Mouse (Mus musculus): Measurements from ENCODE around the gene Ccdc120. TPM values are rescaled to one million over a fixed set of nuclear protein-coding genes. Genes with fewer than 3 reads are reported as not detected.

The Ccdc120 gene
- 30.0 and 34.8 TPM in 2 replicates for polyA plus RNA-seq (2012; rRNA removed)

GRCm38 (mm10) chrX:7750432-7751116 is at the start of gene Ccdc120:
Ccdc120 (minus strand) TSS chrX:7750905.

GRCm38 (mm10) chrX:7789542-7790136 is 38.9 kb upstream of the Ccdc120 start, which contains the start of gene Gripap1:
Gripap1 (plus strand) TSS chrX:7789765.

GRCm38 (mm10) chrX:7762137-7762920 is 11.6 kb upstream of the Ccdc120 start, which contains the start of gene Tfe3:
Tfe3 (plus strand) TSS chrX:7762560.

GRCm38 (mm10) chrX:7728215-7728921 is 22.3 kb downstream of the Ccdc120 start, which contains the start of gene Praf2:
Praf2 (plus strand) TSS chrX:7728439.

GRCm38 (mm10) chrX:7721514-7722281 is 29.0 kb downstream of the Ccdc120 start, which contains the start of gene Gm45208:
Gm45208 (plus strand) TSS chrX:7722245.

GRCm38 (mm10) chrX:7714135-7714899 is 36.4 kb downstream of the Ccdc120 start, which contains the start of gene Wdr45:
Wdr45 (plus strand) TSS chrX:7714333.

GRCm38 (mm10) chrX:7696954-7697381 is 53.7 kb downstream of the Ccdc120 start, which contains the start of gene Gpkow:
Gpkow (plus strand) TSS chrX:7697131.

Other genes with a start within 250 kb of the Ccdc120 start
- 0.24 and 0.58 TPM in 2 replicates for gene Foxp3, start 177.3 kb downstream of the Ccdc120 start, polyA plus RNA-seq (2012; rRNA removed)
- 2.5 and 3.0 TPM in 2 replicates for gene Ppp1r3f, start 176.6 kb downstream of the Ccdc120 start, polyA plus RNA-seq (2012; rRNA removed)
- gene Ccdc22, start 145.4 kb downstream of the Ccdc120 start, polyA plus RNA-seq (2012; rRNA removed), result 16.5 and 17.3 TPM in 2 replicates
- not detected in 2 replicates for gene Cacna1f, start 143.8 kb downstream of the Ccdc120 start, polyA plus RNA-seq (2012; rRNA removed)
- gene Syp, start 112.4 kb downstream of the Ccdc120 start, polyA plus RNA-seq (2012; rRNA removed), result 6.4 TPM in 2 replicates
- gene Prickle3, start 93.6 kb downstream of the Ccdc120 start, polyA plus RNA-seq (2012; rRNA removed), result 28.8 and 34.6 TPM in 2 replicates
- gene Plp2, start 79.5 kb downstream of the Ccdc120 start, polyA plus RNA-seq (2012; rRNA removed), result 360 and 390 TPM in 2 replicates
- 1.3 and 2.7 TPM in 2 replicates for gene Magix, start 69.7 kb downstream of the Ccdc120 start, polyA plus RNA-seq (2012; rRNA removed)
- 4.7 and 5.5 TPM in 2 replicates for gene Gpkow, start 53.8 kb downstream of the Ccdc120 start, polyA plus RNA-seq (2012; rRNA removed)
- gene Wdr45, start 36.6 kb downstream of the Ccdc120 start, polyA plus RNA-seq (2012; rRNA removed), result 39.4 and 43.0 TPM in 2 replicates
- gene Gm45208, start 28.7 kb downstream of the Ccdc120 start, polyA plus RNA-seq (2012; rRNA removed), result not detected in 2 replicates
- 51.2 and 75.8 TPM in 2 replicates for gene Praf2, start 22.5 kb downstream of the Ccdc120 start, polyA plus RNA-seq (2012; rRNA removed)
- 23.0 and 25.1 TPM in 2 replicates for gene Tfe3, start 11.7 kb upstream of the Ccdc120 start, polyA plus RNA-seq (2012; rRNA removed)
- 18.9 and 22.6 TPM in 2 replicates for gene Gripap1, start 38.9 kb upstream of the Ccdc120 start, polyA plus RNA-seq (2012; rRNA removed)
- gene Kcnd1, start 71.4 kb upstream of the Ccdc120 start, polyA plus RNA-seq (2012; rRNA removed), result 1.8 and 2.2 TPM in 2 replicates
- gene Otud5, start 90.5 kb upstream of the Ccdc120 start, polyA plus RNA-seq (2012; rRNA removed), result 36.1 and 38.3 TPM in 2 replicates
- gene Pim2, start 127.4 kb upstream of the Ccdc120 start, polyA plus RNA-seq (2012; rRNA removed), result 10.7 and 13.5 TPM in 2 replicates
- gene Slc35a2, start 133.1 kb upstream of the Ccdc120 start, polyA plus RNA-seq (2012; rRNA removed), result 260 and 397 TPM in 2 replicates
- gene Pqbp1, start 148.4 kb upstream of the Ccdc120 start, polyA plus RNA-seq (2012; rRNA removed), result 31.5 and 39.6 TPM in 2 replicates
- gene Timm17b, start 148.5 kb upstream of the Ccdc120 start, polyA plus RNA-seq (2012; rRNA removed), result 45.5 and 51.4 TPM in 2 replicates
- not detected in 2 replicates for gene Gm10491, start 156.9 kb upstream of the Ccdc120 start, polyA plus RNA-seq (2012; rRNA removed)
- not detected in 2 replicates for gene Gm10490, start 158.6 kb upstream of the Ccdc120 start, polyA plus RNA-seq (2012; rRNA removed)
- gene Pcsk1n, start 168.9 kb upstream of the Ccdc120 start, polyA plus RNA-seq (2012; rRNA removed), result 32.0 and 41.2 TPM in 2 replicates
- not detected in 2 replicates for gene Eras, start 177.7 kb upstream of the Ccdc120 start, polyA plus RNA-seq (2012; rRNA removed)
- 16.6 and 20.2 TPM in 2 replicates for gene Hdac6, start 197.0 kb upstream of the Ccdc120 start, polyA plus RNA-seq (2012; rRNA removed)
- 0.06 and 0.09 TPM in 2 replicates for gene Gata1, start 227.2 kb upstream of the Ccdc120 start, polyA plus RNA-seq (2012; rRNA removed)

Measured in colon, adult 2 months (tissue).